Mouse (Mus musculus): ENCODE measurements at regions not wholly inside any gene's neighbourhood (a gene's known extent, or its start where the extent isn't known, plus 50 kb on each side); places are given as distances from the start of the nearest gene placed in this dataset.

DNA sequence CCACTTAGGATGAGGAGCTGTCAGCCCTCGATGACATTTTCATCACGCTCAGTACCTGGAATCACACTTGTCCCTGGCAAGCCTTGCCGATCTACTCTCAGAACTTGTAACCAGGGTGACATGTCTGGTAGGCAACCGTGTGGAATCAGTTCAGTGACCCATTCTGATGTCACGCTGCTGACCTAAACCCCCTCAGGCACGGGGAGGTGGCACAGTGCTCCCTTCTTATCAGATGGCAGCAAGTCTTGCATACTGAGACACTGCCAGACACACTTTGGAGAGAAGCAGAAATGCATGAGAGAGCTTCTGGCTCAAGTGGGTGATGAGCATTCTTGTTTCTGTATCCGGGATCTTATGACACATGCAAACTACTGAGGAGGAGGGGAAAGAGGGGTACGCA, 470.2 kb downstream of the Tcerg1l start:
- no peak for TF ChIP-seq CTCF (IDR thresholded peaks at IDR 0.05; ENCODE audit: insufficient read depth, low read depth, low read length)
- TF ChIP-seq POLR2A (IDR thresholded peaks at IDR 0.05; ENCODE audit: insufficient read depth, low read depth, low read length): no peak
